Mouse (Mus musculus): ENCODE measurements at regions not wholly inside any gene's neighbourhood (a gene's known extent, or its start where the extent isn't known, plus 50 kb on each side); places are given as distances from the start of the nearest gene placed in this dataset.

DNA sequence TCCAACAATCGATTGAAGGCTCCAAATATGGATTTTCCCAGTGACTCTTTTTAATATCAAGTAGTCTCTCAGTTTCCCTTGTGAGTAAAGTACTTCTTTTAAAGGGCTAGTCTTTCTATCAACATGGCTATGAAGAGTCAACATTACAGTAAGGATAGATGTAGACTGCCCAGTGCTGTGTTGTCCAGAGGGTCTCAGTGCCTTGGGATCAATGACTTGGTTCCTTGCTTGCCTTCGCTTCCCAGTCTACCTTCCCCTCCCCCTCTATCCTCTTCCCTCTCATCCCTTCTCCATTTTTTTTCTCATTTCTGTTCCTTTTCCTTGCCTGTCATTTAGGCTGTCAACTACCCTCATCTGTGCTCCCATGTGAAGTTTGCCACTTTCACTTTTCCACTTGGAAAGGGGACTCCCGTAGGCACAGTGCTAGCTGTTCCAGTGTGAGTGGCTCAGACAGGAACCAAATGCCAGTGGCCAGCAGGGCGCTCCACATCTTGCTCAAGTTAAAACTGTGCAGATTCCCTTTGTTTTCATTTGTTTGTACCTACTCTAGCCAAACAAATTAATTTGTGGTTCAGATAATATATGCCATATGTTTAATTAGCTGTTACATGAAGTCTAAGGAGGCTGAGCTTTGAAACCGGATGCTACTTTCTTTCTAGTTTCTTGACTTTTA lies 608.9 kb downstream of the Lmo4 start:
- WGBS = 73% methylated on average over 5 of the region's 5 CpGs
- Histone ChIP-seq H3K4me1 (replicated peaks; ENCODE audit: control insufficient read depth, insufficient read depth, low read length) (peaks cover 3% of the 10 kb centered on the region; the same call in 1 of the 2 replicates), H3K9ac (replicated peaks; ENCODE audit: low read depth, low read length) (no peak overlapping the region), H3K4me3 (replicated peaks; ENCODE audit: low read length) (no peak overlapping the region), H3K36me3 (ENCODE audit: control insufficient read depth, insufficient read depth) (no peaks in the 10 kb centered on the region), H3K27me3 (replicated peaks; ENCODE audit: control insufficient read depth, insufficient read depth, low read length) (no peaks in the 10 kb centered on the region), H3K9me3 (ENCODE audit: control insufficient read depth, low read length) (no peaks in the 10 kb centered on the region), H3K27ac (ENCODE audit: low read length) (no peak overlapping the region), H3K4me2 (ENCODE audit: low read length) (no peak overlapping the region)
- ATAC-seq = no peak

- no peak overlapping the region for H3K9ac ChIP-seq (replicated peaks; ENCODE audit: low read depth, low read length)
- no peaks in the 10 kb centered on the region for H3K27me3 ChIP-seq (replicated peaks; ENCODE audit: control insufficient read depth, insufficient read depth, low read length)
- no peaks in the 10 kb centered on the region for H3K9me3 ChIP-seq (ENCODE audit: control insufficient read depth, low read length)
- H3K4me1 ChIP-seq (replicated peaks; ENCODE audit: control insufficient read depth, insufficient read depth, low read length) = peaks cover 3% of the 10 kb centered on the region; the same call in 1 of the 2 replicates
- no peaks in the 10 kb centered on the region for H3K36me3 ChIP-seq (ENCODE audit: control insufficient read depth, insufficient read depth)
- H3K4me3 ChIP-seq (replicated peaks; ENCODE audit: low read length) = no peak overlapping the region
- H3K27ac ChIP-seq (ENCODE audit: low read length) = no peak overlapping the region
- WGBS = 72% methylated on average over 2 of the region's 2 CpGs
- ATAC-seq = no peak
- H3K4me2 ChIP-seq (ENCODE audit: low read length) = no peak overlapping the region
Measured at GRCm38 (mm10) chr3:143595081-143595480, 609.9 kb downstream of the Lmo4 start.

DNA sequence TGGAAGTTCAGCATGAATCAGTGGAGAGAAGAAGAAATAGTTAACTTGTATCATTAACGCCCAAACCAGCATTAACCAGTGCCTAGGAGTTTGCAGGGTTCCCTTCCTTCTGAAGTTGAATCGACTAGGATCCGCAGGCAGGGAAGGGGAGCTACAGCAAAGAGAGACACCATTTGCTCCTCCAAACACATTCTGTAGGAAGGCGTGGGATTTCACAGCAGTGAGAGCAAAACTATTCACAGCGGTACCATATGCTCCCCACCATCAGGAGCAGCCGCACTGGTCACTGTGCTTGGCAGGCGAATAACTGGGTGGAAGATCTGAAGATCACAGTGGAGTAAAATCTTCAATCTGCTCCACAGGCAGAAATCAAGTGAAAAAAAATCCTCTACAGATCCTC lies 610.3 kb downstream of the Lmo4 start:
- Histone ChIP-seq H3K27me3 (replicated peaks; ENCODE audit: control insufficient read depth, insufficient read depth, low read length) (no peaks in the 10 kb centered on the region), H3K4me2 (ENCODE audit: low read length) (no peak overlapping the region), H3K9me3 (ENCODE audit: control insufficient read depth, low read length) (no peaks in the 10 kb centered on the region), H3K4me3 (replicated peaks; ENCODE audit: low read length) (no peak overlapping the region), H3K9ac (replicated peaks; ENCODE audit: low read depth, low read length) (no peak overlapping the region), H3K27ac (ENCODE audit: low read length) (no peak overlapping the region), H3K4me1 (replicated peaks; ENCODE audit: control insufficient read depth, insufficient read depth, low read length) (peaks cover 3% of the 10 kb centered on the region; the same call in 1 of the 2 replicates), H3K36me3 (ENCODE audit: control insufficient read depth, insufficient read depth) (no peaks in the 10 kb centered on the region)
- ATAC-seq = peak; percentile 55
- WGBS = 78% methylated on average over 7 of the region's 7 CpGs

DNA sequence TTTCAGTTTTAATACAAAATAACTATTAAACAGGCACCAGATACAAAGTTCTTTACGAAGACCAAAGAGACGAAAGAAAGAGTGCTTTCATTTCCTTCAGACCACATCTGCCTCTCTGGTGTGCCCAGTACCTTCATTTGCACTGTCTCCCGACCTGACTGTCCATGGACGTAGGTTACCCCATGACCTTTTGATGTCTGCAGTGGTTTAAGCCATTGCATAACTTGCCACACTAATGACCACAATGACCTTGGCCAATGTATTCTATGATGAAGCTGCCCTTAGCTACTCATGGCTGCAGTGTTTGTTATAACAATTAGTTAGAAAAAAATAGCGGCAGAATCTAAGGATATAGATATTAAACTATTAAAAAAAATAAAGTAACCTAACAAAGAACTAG lies 618.4 kb downstream of the Lmo4 start:
- Histone ChIP-seq H3K4me2 (ENCODE audit: low read length) (no peak overlapping the region), H3K36me3 (ENCODE audit: control insufficient read depth, insufficient read depth) (no peaks in the 10 kb centered on the region), H3K4me1 (replicated peaks; ENCODE audit: control insufficient read depth, insufficient read depth, low read length) (no peaks in the 10 kb centered on the region), H3K27me3 (replicated peaks; ENCODE audit: control insufficient read depth, insufficient read depth, low read length) (no peaks in the 10 kb centered on the region), H3K27ac (ENCODE audit: low read length) (no peak overlapping the region), H3K9ac (replicated peaks; ENCODE audit: low read depth, low read length) (no peak overlapping the region), H3K9me3 (ENCODE audit: control insufficient read depth, low read length) (no peaks in the 10 kb centered on the region), H3K4me3 (replicated peaks; ENCODE audit: low read length) (no peak overlapping the region)
- no peak for ATAC-seq
- 85% methylated on average over 5 of the region's 5 CpGs for WGBS

GRCm38 (mm10) chr3:143584692-143585603 lies 620.1 kb downstream of the Lmo4 start:
- Histone ChIP-seq H3K36me3 (ENCODE audit: control insufficient read depth, insufficient read depth) (no peaks in the 10 kb centered on the region), H3K9me3 (ENCODE audit: control insufficient read depth, low read length) (no peaks in the 10 kb centered on the region), H3K4me3 (replicated peaks; ENCODE audit: low read length) (no peak overlapping the region), H3K9ac (replicated peaks; ENCODE audit: low read depth, low read length) (no peak overlapping the region), H3K27ac (ENCODE audit: low read length) (no peak overlapping the region), H3K4me1 (replicated peaks; ENCODE audit: control insufficient read depth, insufficient read depth, low read length) (no peaks in the 10 kb centered on the region), H3K4me2 (ENCODE audit: low read length) (no peak overlapping the region), H3K27me3 (replicated peaks; ENCODE audit: control insufficient read depth, insufficient read depth, low read length) (no peaks in the 10 kb centered on the region)
- 91% methylated on average over 6 of the region's 6 CpGs for WGBS
- ATAC-seq = no peak

DNA sequence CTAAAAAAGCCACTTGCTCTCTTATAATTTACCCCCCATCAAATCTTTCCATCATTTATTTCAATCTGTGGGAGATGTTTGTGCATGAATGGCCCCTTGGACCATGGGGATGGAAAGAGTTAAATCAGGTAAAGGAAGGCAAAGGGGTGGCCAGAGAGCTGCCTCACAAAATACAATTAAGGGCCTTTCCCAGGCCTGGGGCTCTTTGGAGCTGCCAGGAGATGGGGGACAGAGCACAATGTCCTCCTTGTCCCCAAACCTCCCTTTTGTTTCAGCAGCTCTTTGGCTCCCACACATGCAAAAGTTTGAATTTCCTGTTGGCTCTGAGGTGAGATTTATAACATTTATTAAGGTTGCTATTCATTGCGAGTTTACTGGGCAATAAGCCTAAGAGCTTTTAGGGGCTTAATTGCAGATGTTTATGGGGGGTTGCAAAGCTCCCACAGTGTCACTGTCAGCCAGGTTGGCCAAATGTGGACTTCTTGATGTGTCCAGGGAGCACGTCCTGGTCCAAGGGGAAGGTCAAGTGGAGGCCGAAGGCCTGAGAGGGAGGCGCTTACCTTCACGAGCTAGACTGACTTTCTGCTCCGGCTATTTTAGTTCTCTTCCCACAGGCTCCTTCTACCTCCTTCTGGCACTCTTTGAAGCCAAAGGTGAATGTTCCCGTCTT lies 628.5 kb downstream of the Lmo4 start:
- ATAC-seq = no peak
- H3K9ac ChIP-seq (replicated peaks; ENCODE audit: low read depth, low read length) = no peak overlapping the region
- H3K27me3 ChIP-seq (replicated peaks; ENCODE audit: control insufficient read depth, insufficient read depth, low read length) = no peaks in the 10 kb centered on the region
- no peak overlapping the region for H3K4me3 ChIP-seq (replicated peaks; ENCODE audit: low read length)
- no peaks in the 10 kb centered on the region for H3K9me3 ChIP-seq (ENCODE audit: control insufficient read depth, low read length)
- no peak overlapping the region for H3K4me2 ChIP-seq (ENCODE audit: low read length)
- 66% methylated on average over 7 of the region's 7 CpGs for WGBS
- H3K4me1 ChIP-seq (replicated peaks; ENCODE audit: control insufficient read depth, insufficient read depth, low read length) = no peaks in the 10 kb centered on the region
- H3K27ac ChIP-seq (ENCODE audit: low read length) = no peak overlapping the region
- H3K36me3 ChIP-seq (ENCODE audit: control insufficient read depth, insufficient read depth) = no peaks in the 10 kb centered on the region

GRCm38 (mm10) chr3:143575737-143576136 lies 629.3 kb downstream of the Lmo4 start:
- H3K4me1 ChIP-seq (replicated peaks; ENCODE audit: control insufficient read depth, insufficient read depth, low read length) = no peaks in the 10 kb centered on the region
- no peak overlapping the region for H3K4me2 ChIP-seq (ENCODE audit: low read length)
- H3K9ac ChIP-seq (replicated peaks; ENCODE audit: low read depth, low read length) = no peak overlapping the region
- H3K9me3 ChIP-seq (ENCODE audit: control insufficient read depth, low read length) = no peaks in the 10 kb centered on the region
- H3K36me3 ChIP-seq (ENCODE audit: control insufficient read depth, insufficient read depth) = no peaks in the 10 kb centered on the region
- no peak overlapping the region for H3K27ac ChIP-seq (ENCODE audit: low read length)
- H3K27me3 ChIP-seq (replicated peaks; ENCODE audit: control insufficient read depth, insufficient read depth, low read length) = no peaks in the 10 kb centered on the region
- ATAC-seq = no peak
- 84% methylated on average over 8 of the region's 8 CpGs for WGBS
- H3K4me3 ChIP-seq (replicated peaks; ENCODE audit: low read length) = no peak overlapping the region

GRCm38 (mm10) chr3:143574035-143574864 lies 630.8 kb downstream of the Lmo4 start:
- Histone ChIP-seq H3K9ac (replicated peaks; ENCODE audit: low read depth, low read length) (no peak overlapping the region), H3K27me3 (replicated peaks; ENCODE audit: control insufficient read depth, insufficient read depth, low read length) (no peaks in the 10 kb centered on the region), H3K36me3 (ENCODE audit: control insufficient read depth, insufficient read depth) (no peaks in the 10 kb centered on the region), H3K4me1 (replicated peaks; ENCODE audit: control insufficient read depth, insufficient read depth, low read length) (no peaks in the 10 kb centered on the region), H3K27ac (ENCODE audit: low read length) (no peak overlapping the region), H3K4me3 (replicated peaks; ENCODE audit: low read length) (no peak overlapping the region), H3K4me2 (ENCODE audit: low read length) (no peak overlapping the region), H3K9me3 (ENCODE audit: control insufficient read depth, low read length) (no peaks in the 10 kb centered on the region)
- ATAC-seq = no peak
- 73% methylated on average over 10 of the region's 10 CpGs for WGBS

Data from forebrain, embryonic 16.5 days (tissue).